Mouse (Mus musculus): ENCODE data around the gene Tbc1d22a.

DNA sequence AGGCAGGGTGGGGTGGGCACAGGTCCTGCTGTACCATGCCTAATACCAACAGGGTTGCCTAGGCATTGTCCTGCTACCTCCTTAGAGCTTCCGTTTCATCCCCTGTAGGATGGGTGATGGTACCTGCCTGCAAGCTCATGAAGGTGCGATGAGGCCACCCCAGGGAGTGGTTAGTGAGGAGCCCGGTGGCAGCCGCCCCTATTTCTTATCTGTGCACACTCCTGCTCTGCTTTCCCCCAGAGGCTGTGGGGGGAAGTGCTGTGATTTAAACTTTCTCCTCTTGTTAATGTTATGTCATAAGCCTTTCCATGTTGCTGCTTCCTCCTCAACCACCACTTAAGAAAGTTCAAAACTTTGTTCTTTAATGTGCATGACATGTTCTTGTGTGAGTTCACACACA lies 38.4 kb downstream of the Tbc1d22a start:
- TF ChIP-seq POLR2A (IDR thresholded peaks at IDR 0.05; ENCODE audit: borderline replicate concordance, low read depth, low read length) (no peak), CTCF (IDR thresholded peaks at IDR 0.05; ENCODE audit: low read depth, low read length) (no peak)

Data from bone marrow macrophage, adult 2 months (primary cell).